Mouse (Mus musculus): ENCODE measurements at regions not wholly inside any gene's neighbourhood (a gene's known extent, or its start where the extent isn't known, plus 50 kb on each side); places are given as distances from the start of the nearest gene placed in this dataset.
A peak's percentile ranks its signal among the peaks of the same experiment; 100 is the strongest.

DNA sequence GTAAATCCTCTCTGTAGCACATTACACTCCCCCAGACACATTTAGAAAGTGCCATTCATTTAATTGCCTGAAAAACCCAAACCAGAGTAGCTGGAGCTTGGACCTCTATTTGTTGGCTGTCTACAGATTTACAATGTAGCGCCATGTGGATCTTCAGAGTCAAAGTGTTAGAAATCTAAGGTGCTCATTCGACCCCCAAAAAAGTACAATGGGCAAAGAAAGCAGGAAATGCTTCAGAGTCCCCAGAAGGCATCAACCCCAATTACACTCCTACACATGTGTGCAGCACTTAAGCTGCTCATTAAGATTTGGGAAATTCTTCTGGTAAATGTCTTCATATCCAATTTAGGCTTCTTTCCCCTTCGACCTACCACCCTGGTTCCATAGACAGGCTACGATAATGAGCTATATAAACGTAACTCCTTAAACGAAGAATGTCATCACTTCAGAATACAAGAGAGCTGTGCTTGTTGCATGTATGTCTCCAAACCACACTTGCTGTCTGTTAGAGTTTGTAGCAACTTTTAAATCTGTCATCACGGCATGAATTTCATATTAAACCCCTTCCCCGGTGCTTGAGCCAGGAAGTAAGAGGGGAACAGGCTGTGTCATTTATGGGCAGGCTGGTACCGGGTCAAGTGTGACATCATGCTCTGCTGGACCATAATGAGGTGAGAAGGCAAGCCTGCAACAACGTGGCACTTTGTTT lies 219.4 kb upstream of the Hnrnpa3 start:
- H3K27ac ChIP-seq (replicated peaks), result no peak overlapping the region
- 62% methylated on average over 10 of the region's 10 CpGs for whole genome bisulfite sequencing (ENCODE audit: insufficient replicate concordance)

DNA sequence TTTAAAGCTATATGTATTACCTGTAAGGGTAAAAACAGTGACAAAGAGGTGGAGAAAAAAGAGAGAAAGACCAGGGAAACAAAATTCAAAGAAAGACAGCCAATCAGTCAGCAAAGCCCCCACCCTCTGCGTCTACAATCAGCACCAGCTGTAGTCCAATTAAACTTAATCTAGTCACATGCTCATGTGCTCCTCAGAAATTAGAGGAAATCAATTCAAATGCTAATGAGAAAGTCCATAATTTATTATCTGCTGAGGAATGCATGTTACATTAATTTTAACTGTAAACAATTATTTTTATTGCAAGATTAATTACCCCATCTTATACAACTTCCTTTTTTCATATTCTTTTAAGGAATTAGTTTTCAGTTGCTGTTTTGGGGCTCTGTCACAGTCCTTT lies 216.4 kb upstream of the Hnrnpa3 start:
- no peak for ATAC-seq (ENCODE audit: insufficient read depth)
- H3K4me3 ChIP-seq (replicated peaks), result no peak overlapping the region
- WGBS (ENCODE audit: insufficient replicate concordance), result 54% methylated on average over 1 of the region's 1 CpGs

More for the DNA sequence above, 219.4 kb upstream of the Hnrnpa3 start:
- Histone ChIP-seq H3K4me1 (replicated peaks) (no peaks in the 10 kb centered on the region), H3K27me3 (no peaks in the 10 kb centered on the region), H3K9me3 (replicated peaks) (no peaks in the 10 kb centered on the region), H3K4me3 (replicated peaks) (no peak overlapping the region), H3K36me3 (replicated peaks) (no peaks in the 10 kb centered on the region), H3K9ac (no peak overlapping the region), H3K4me2 (no peak overlapping the region)
- no peak for ATAC-seq (ENCODE audit: insufficient read depth)

DNA sequence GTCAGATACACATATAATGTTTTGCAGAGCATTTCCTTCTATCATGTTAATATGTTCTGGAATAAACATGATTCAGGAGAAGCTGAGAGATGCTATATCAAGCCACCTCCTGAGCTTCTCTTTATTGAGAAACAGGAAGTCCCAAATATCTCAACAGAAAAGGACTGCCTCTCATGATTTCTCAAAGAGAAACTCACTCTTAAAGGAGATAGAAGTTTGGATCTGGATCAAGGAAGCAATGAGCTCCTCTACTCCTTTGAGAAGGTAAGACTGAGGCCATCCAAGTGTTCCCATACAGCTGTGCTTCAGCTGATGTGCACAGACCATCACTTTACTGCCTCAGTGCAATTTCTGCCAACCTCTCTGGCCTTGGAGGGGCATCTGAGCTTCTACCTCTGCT lies 213.9 kb upstream of the Hnrnpa3 start:
- H3K4me2 ChIP-seq, result no peak overlapping the region
- H3K4me1 ChIP-seq (replicated peaks), result no peaks in the 10 kb centered on the region
- H3K9ac ChIP-seq, result no peak overlapping the region
- no peak overlapping the region for H3K27ac ChIP-seq (replicated peaks)
- H3K27me3 ChIP-seq, result no peaks in the 10 kb centered on the region
- no peak overlapping the region for H3K4me3 ChIP-seq (replicated peaks)
- H3K9me3 ChIP-seq (replicated peaks), result no peaks in the 10 kb centered on the region
- no peak for ATAC-seq (ENCODE audit: insufficient read depth)
- H3K36me3 ChIP-seq (replicated peaks), result no peaks in the 10 kb centered on the region

More for the DNA sequence above, 216.4 kb upstream of the Hnrnpa3 start:
- Histone ChIP-seq H3K9ac (no peak overlapping the region), H3K27me3 (no peaks in the 10 kb centered on the region), H3K9me3 (replicated peaks) (no peaks in the 10 kb centered on the region), H3K4me2 (no peak overlapping the region), H3K27ac (replicated peaks) (no peak overlapping the region), H3K36me3 (replicated peaks) (no peaks in the 10 kb centered on the region), H3K4me1 (replicated peaks) (no peaks in the 10 kb centered on the region)

DNA sequence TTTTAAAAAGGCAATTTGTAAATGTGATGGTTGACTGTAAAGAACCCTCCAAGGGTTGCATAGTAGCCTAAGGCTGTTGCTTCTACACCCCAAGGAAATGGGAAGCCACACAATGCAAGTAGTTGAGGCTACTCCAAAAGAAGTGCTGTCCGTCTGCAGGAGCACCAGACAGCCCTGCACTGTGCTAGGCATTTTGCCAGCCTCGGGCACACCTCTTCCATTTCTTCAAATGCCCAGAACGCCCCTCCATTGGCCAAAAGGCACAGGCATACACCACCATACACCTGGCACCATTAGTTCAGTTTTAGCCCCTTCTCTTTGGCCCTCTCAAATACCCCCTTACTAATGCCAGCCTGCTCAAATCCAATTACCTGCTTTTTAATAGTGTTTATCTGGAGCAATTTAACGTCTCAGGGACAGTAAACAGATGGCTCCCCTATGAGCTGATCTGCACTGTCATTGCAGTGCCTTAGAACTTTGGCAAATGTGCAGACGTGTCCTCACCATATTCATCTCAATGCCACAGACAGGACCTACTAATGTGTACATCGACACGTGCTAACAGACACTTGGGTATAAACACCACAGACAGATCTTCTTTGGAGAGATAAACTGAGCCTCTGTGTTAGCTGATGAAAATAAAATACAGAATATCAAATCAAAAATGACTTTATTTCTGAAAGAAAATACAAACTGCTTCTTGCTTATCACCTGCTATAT lies 211.9 kb upstream of the Hnrnpa3 start:
- H3K4me1 ChIP-seq (replicated peaks), result no peaks in the 10 kb centered on the region
- WGBS (ENCODE audit: insufficient replicate concordance), result 49% methylated on average over 7 of the region's 7 CpGs

DNA sequence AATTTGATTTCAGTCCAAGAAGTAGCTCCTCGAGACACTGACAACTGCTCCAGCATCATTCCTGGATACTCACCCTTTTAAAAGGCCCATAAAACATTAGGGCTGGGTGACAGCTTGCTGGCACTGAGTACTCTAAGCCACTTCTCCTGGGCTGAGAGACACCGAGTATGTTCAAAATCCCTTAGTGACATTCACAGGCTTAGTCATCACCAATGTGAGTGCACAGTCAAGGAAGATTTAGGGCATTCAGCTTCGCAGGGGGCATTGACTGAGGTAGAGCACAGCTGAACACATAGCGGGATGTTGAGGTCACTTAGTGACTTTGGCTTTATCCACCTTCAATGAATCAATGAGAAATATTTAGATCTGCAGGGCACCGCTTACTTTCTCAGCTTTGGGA lies 210.8 kb upstream of the Hnrnpa3 start:
- Histone ChIP-seq H3K4me2 (no peak overlapping the region), H3K36me3 (replicated peaks) (no peaks in the 10 kb centered on the region)
- WGBS (ENCODE audit: insufficient replicate concordance), result 67% methylated on average over 5 of the region's 5 CpGs

More for the DNA sequence above, 211.9 kb upstream of the Hnrnpa3 start:
- no peak overlapping the region for H3K9ac ChIP-seq
- no peak overlapping the region for H3K27ac ChIP-seq (replicated peaks)
- H3K4me2 ChIP-seq, result no peak overlapping the region
- no peaks in the 10 kb centered on the region for H3K36me3 ChIP-seq (replicated peaks)
- H3K9me3 ChIP-seq (replicated peaks), result no peaks in the 10 kb centered on the region
- H3K27me3 ChIP-seq, result no peaks in the 10 kb centered on the region
- no peak overlapping the region for H3K4me3 ChIP-seq (replicated peaks)
- ATAC-seq (ENCODE audit: insufficient read depth), result no peak

DNA sequence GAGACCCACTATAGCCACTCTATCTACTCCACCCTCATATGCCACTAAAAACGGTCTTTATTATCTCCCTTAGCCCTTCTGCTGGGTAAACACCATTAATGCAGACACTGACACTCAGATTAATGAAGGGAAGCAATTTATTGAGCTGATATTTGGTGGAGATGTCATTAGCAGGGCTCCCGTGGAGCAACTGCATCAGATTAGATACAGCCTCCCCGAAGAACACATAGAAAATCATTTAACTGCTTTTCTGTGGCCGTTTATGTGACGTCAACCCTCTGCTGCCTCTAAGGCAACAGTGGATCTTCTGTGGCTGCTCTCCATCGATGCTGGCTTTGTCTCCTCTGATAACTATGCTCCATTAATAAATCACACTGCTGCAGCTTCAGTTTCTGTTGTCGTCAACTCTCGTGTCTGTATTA lies 207.2 kb upstream of the Hnrnpa3 start:
- ATAC-seq (ENCODE audit: insufficient read depth), result peak; percentile 67
- Histone ChIP-seq H3K36me3 (replicated peaks) (no peaks in the 10 kb centered on the region), H3K9me3 (replicated peaks) (no peaks in the 10 kb centered on the region), H3K4me3 (replicated peaks) (no peak overlapping the region), H3K4me2 (no peak overlapping the region), H3K9ac (no peak overlapping the region), H3K27me3 (no peaks in the 10 kb centered on the region), H3K4me1 (replicated peaks) (no peaks in the 10 kb centered on the region; the same call in 1 of the 2 replicates), H3K27ac (replicated peaks) (no peak overlapping the region)
- 33% methylated on average over 8 of the region's 8 CpGs for WGBS (ENCODE audit: insufficient replicate concordance)

More for the DNA sequence above, 210.8 kb upstream of the Hnrnpa3 start:
- H3K9me3 ChIP-seq (replicated peaks), result no peaks in the 10 kb centered on the region
- ATAC-seq (ENCODE audit: insufficient read depth), result no peak
- H3K9ac ChIP-seq, result no peak overlapping the region
- no peak overlapping the region for H3K4me3 ChIP-seq (replicated peaks)
- H3K4me1 ChIP-seq (replicated peaks), result no peaks in the 10 kb centered on the region
- no peaks in the 10 kb centered on the region for H3K27me3 ChIP-seq
- no peak overlapping the region for H3K27ac ChIP-seq (replicated peaks)

DNA sequence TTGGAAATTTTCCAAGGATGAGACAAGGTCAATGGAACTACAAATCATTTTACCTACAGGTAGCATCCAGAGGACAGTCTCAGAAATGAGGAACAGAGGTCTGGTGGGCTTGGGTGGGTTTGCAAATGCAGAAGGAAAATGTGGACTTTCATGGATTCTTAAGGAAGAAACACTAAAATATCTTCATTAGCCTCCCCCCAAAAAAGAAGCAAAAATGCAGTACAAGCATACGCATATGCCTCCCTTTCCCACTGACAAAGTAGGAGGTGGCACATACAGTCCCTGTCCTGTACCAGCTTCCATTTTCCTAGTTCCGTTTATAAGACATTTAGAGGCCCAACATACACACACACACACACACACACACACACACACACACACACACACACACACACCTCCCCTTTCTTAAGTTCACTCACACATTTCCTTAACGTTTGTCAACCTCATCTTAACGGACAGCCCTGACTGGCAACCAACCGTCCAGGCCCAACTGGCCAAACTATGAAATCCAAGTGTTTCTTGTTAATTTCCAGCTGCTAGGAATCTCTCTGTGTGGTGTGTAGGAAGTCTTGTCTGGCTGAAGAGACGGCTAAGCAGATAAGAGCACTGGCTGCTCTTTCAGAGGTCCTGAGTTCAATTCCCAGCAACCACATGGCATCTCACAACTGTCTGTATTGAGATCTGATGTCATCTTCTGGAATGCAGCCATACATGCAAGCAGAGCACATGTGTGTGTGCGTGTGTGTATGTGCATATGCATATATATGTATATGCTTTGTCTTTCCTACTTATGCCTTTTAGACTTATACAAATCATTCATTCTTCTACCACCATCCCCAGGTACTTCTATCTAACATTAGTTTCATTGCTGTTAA lies 206.6 kb upstream of the Hnrnpa3 start:
- Histone ChIP-seq H3K27me3 (no peaks in the 10 kb centered on the region), H3K4me3 (replicated peaks) (no peak overlapping the region), H3K4me1 (replicated peaks) (no peaks in the 10 kb centered on the region; the same call in 1 of the 2 replicates), H3K9me3 (replicated peaks) (no peaks in the 10 kb centered on the region), H3K9ac (no peak overlapping the region), H3K27ac (replicated peaks) (no peak overlapping the region), H3K4me2 (no peak overlapping the region), H3K36me3 (replicated peaks) (no peaks in the 10 kb centered on the region)
- WGBS (ENCODE audit: insufficient replicate concordance), result 59% methylated on average over 7 of the region's 7 CpGs
- no peak for ATAC-seq (ENCODE audit: insufficient read depth)

DNA sequence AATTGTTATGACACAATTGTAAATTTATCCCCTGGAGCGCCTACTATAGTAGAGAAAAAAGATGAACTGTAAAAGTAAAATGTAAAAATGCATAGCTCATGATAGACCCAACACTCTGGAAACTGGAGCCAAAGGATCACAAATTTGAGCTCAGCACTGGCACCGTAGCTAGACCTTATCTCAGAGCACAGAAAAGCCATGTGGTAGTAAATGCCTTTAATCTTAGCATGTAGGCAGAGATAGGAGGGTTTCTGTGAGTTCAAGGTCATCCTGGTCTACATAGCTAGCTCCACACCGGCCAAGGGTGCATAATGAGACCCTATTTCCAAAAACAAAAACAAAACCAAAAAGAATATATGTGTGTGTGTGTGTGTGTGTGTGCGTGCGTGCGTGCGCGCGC lies 203.6 kb upstream of the Hnrnpa3 start:
- H3K9me3 ChIP-seq (replicated peaks), result no peaks in the 10 kb centered on the region
- no peak overlapping the region for H3K27ac ChIP-seq (replicated peaks)
- H3K4me3 ChIP-seq (replicated peaks), result no peak overlapping the region
- no peak overlapping the region for H3K9ac ChIP-seq
- H3K27me3 ChIP-seq, result no peaks in the 10 kb centered on the region
- peak; percentile 34; the same call in 1 of the 2 replicates for ATAC-seq (ENCODE audit: insufficient read depth)
- H3K4me2 ChIP-seq, result no peak overlapping the region
- WGBS (ENCODE audit: insufficient replicate concordance), result 78% methylated on average over 9 of the region's 9 CpGs
- no peaks in the 10 kb centered on the region; the same call in 1 of the 2 replicates for H3K4me1 ChIP-seq (replicated peaks)
- H3K36me3 ChIP-seq (replicated peaks), result no peaks in the 10 kb centered on the region

DNA sequence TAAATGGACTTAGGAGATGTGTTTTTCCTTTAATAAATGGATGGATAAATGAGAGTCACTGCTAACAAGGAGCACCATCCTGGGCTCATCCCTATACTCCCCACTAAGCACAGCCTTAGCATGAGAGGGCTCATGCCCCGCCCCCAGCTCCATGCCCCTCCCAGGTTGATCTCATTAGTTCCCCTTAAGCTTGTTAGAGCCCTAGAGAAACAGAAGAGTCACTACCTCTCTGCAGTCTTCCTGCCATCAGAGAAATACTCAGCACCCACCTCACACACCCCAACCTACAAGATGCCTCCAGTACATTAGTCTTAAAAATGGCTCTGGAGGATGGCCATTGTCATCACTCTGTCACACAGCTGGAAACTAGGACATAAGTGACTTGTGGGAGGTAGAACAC lies 202.8 kb upstream of the Hnrnpa3 start:
- Histone ChIP-seq H3K4me1 (replicated peaks) (no peaks in the 10 kb centered on the region; the same call in 1 of the 2 replicates), H3K27ac (replicated peaks) (no peak overlapping the region), H3K4me2 (no peak overlapping the region), H3K9me3 (replicated peaks) (no peaks in the 10 kb centered on the region), H3K36me3 (replicated peaks) (no peaks in the 10 kb centered on the region), H3K27me3 (no peaks in the 10 kb centered on the region), H3K4me3 (replicated peaks) (no peak overlapping the region), H3K9ac (no peak overlapping the region)
- no peak for ATAC-seq (ENCODE audit: insufficient read depth)
- 52% methylated on average over 1 of the region's 1 CpGs for whole genome bisulfite sequencing (ENCODE audit: insufficient replicate concordance)

DNA sequence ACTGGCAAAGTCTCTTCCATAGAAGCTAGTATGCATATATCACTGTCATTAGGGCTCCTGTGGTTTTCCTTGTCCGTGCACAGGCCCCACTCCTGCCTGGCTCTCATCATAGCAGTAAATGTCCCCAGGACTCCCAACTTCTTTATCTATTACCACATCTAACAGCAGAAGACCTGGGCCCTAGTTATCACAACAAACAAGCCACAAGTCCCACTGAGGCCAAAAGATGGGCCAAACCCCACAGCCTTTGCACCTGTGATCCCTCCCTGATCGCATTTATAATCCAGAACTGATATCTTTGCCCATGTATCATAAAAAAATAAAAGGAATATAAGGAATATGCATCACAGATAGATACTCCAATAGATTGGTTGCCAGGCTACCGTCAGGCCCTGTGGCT lies 201.6 kb upstream of the Hnrnpa3 start:
- H3K4me3 ChIP-seq (replicated peaks), result no peak overlapping the region
- H3K4me2 ChIP-seq, result no peak overlapping the region
- H3K4me1 ChIP-seq (replicated peaks), result no peaks in the 10 kb centered on the region; the same call in 1 of the 2 replicates
- H3K9me3 ChIP-seq (replicated peaks), result no peaks in the 10 kb centered on the region
- H3K27me3 ChIP-seq, result no peaks in the 10 kb centered on the region
- H3K36me3 ChIP-seq (replicated peaks), result no peaks in the 10 kb centered on the region
- no peak overlapping the region for H3K9ac ChIP-seq
- no peak for ATAC-seq (ENCODE audit: insufficient read depth)
- no peak overlapping the region for H3K27ac ChIP-seq (replicated peaks)
- WGBS (ENCODE audit: insufficient replicate concordance), result 59% methylated on average over 3 of the region's 3 CpGs

DNA sequence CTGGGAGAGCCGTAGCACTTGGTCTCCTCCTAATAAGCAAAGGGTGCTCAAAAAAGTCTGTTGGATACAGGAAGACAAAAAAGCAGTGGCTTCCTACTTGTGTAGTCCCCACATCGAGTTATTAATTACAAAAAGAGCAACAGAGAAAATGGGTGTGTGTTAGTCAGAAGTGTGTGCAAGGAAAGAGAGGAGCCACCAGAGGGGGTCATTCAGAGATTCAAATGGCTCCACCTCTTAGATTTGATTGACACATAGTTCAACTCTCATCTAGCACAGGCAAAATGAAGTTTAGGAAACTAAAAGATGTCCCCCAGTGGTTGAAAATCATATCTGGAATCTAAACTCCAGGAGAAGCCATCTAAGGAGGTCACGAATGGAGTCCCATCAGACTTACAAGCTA lies 200.2 kb upstream of the Hnrnpa3 start:
- Histone ChIP-seq H3K4me3 (replicated peaks) (no peak overlapping the region), H3K36me3 (replicated peaks) (no peaks in the 10 kb centered on the region), H3K27me3 (no peaks in the 10 kb centered on the region), H3K4me2 (no peak overlapping the region), H3K9ac (no peak overlapping the region), H3K4me1 (replicated peaks) (no peaks in the 10 kb centered on the region; the same call in 1 of the 2 replicates), H3K27ac (replicated peaks) (no peak overlapping the region), H3K9me3 (replicated peaks) (no peaks in the 10 kb centered on the region)
- WGBS (ENCODE audit: insufficient replicate concordance), result 70% methylated on average over 3 of the region's 3 CpGs
- ATAC-seq (ENCODE audit: insufficient read depth), result no peak

All from liver, embryonic 15.5 days (tissue).